Mouse (Mus musculus) limb, embryonic 11.5 days (tissue): Measurements from ENCODE around the gene Mbd6. TPM values are rescaled to one million over a fixed set of nuclear protein-coding genes. Genes with fewer than 3 reads are reported as not detected.
A peak's percentile ranks its signal among the peaks of the same experiment; 100 is the strongest.
"Not testable (repeated sequence)": the region's sequence is repeated elsewhere in the genome, so short reads cannot be mapped to it uniquely, and the experiment has no call there.

ENCODE experiments used
- ATAC-seq: fragments of 200-750 bp; cut with Nextera tagmentation; 2 replicates; pipeline ENCODE4 v1.8.0; 2017; ENCODE audit warnings: low read depth; ENCODE audit not compliant: insufficient number of reproducible peaks, low FRiP score, low TSS enrichment
- DNase-seq: peaks from one replicate; pipeline ENCODE4 v3.0.0-alpha.2; 2015; ENCODE audit warnings: low spot score
- H3K27ac ChIP-seq: fragments of 300-500 bp; sonication (generic); replicated peaks from 2 replicates; pipeline ENCODE4 v1.5.1; 2014; ENCODE audit warnings: low read depth, mild to moderate bottlenecking, low read length
- H3K27me3 ChIP-seq: fragments of 300-500 bp; sonication (generic); 2 replicates; pipeline ENCODE4 v1.6.1; 2014; ENCODE audit warnings: mild to moderate bottlenecking, low read length, mixed read lengths; ENCODE audit not compliant: control insufficient read depth, insufficient read depth
- H3K36me3 ChIP-seq: fragments of 300-500 bp; sonication (generic); 2 replicates; pipeline ENCODE4 v1.6.1; 2014; ENCODE audit warnings: mild to moderate bottlenecking, low read length, moderate library complexity, mixed read lengths; ENCODE audit not compliant: control insufficient read depth, insufficient read depth
- H3K4me1 ChIP-seq: fragments of 300-500 bp; sonication (generic); 2 replicates; pipeline ENCODE4 v1.6.1; 2014; ENCODE audit warnings: low read length, mixed read lengths; ENCODE audit not compliant: control insufficient read depth, insufficient read depth
- H3K4me2 ChIP-seq: fragments of 300-500 bp; sonication (generic); 2 replicates; pipeline ENCODE4 v1.6.1; 2014; ENCODE audit warnings: low read depth, mild to moderate bottlenecking, moderate library complexity; ENCODE audit not compliant: severe bottlenecking
- H3K4me3 ChIP-seq: fragments of 300-500 bp; sonication (generic); 2 replicates; pipeline ENCODE4 v1.5.1; 2014; ENCODE audit warnings: low read depth, low read length
- H3K9ac ChIP-seq: fragments of 300-500 bp; sonication (generic); 2 replicates; pipeline ENCODE4 v1.6.1; 2014; ENCODE audit warnings: mild to moderate bottlenecking, low read length
- H3K9me3 ChIP-seq: fragments of 300-500 bp; sonication (generic); 2 replicates; pipeline ENCODE4 v1.6.1; 2016; ENCODE audit warnings: low read length; ENCODE audit not compliant: control insufficient read depth
- WGBS: fragments of 180-500 bp; shearing (Covaris S2); extraction: QIAGEN DNeasy Blood & Tissue Kit; methylation state at CpG from one replicate; pipeline ENCODE4 v1.1.7; 2014; 5-methylcytosine and 5-hydroxymethylcytosine counted together
- polyA plus RNA-seq: library from polyadenylated mRNA; unstranded; fragments of >200 nt; fragmentation: Nextera tagmentation; extraction: Ambion mirVana; gene quantifications from 2 replicates; pipeline ENCODE4 v1.2.1, GENCODE M21; 2014

Mbd6 gene
- polyA plus RNA-seq, 1 experiment from 2014 or later, result 17.2 TPM

DNA sequence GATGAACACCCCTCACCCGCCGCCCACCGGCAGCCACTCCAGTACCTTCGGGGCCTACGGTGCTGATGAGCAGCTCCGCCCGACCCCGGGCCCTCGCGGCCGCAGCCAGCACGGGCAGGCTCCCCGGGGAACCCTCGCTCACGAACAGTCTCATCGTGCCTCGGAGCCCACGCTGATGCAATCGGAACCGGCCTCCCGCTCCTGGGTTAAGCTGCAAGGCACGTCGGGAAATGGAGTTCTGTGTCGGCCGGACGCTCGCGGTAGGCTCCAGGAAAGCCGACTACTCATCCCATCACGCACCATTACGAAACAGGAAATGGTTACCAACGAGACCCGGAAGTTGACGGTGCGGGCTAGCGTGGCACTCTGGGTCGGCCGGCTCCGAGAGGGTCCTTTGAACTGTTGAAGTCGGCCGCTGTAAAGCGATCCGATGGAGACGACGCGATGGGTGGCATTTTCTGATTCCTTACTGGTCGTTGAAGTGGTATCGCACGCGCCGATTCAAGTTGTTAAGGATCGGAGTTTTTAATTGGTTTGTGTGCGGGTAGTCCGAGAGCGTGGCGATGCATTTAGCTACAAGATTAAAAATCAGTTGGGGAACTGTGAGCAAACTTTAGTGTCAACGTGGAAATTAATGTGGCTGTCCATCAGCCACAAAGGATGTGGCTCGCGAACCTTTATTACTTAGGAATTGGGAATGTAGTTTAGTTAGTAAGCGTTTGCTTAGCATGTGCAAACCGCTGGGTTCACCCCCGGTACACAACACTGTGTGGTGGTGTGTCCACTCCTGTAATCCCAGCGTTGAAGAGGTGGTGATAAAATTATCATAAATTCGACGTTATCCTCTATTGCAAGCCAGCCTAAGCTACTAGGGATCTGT, 22.9 kb upstream of the Mbd6 start, which contains the start of gene Mars:
Gene Mars, minus strand, starts transcription at position 311 of the 880 bp plus-strand sequence.
- ATAC-seq (peak; percentile 94), DNase-seq (peak; percentile 94)
- H3K27ac ChIP-seq, result no peak within 1 kb of the TSS
- WGBS, result under 1% methylated on average over 65 of the region's 65 CpGs
- peak within 1 kb of the TSS; percentile 74 for H3K4me2 ChIP-seq
- H3K4me1 ChIP-seq, result peaks cover 6% of the 10 kb centered on the region; the same call in 1 of the 2 replicates
- no peaks in the 10 kb centered on the region for H3K9me3 ChIP-seq
- no peaks in the 10 kb centered on the region for H3K27me3 ChIP-seq
- H3K4me3 ChIP-seq, result peak within 1 kb of the TSS; percentile 69
- H3K36me3 ChIP-seq, result peaks cover 13% of the 10 kb centered on the region
- peak within 1 kb of the TSS; percentile 71 for H3K9ac ChIP-seq

DNA sequence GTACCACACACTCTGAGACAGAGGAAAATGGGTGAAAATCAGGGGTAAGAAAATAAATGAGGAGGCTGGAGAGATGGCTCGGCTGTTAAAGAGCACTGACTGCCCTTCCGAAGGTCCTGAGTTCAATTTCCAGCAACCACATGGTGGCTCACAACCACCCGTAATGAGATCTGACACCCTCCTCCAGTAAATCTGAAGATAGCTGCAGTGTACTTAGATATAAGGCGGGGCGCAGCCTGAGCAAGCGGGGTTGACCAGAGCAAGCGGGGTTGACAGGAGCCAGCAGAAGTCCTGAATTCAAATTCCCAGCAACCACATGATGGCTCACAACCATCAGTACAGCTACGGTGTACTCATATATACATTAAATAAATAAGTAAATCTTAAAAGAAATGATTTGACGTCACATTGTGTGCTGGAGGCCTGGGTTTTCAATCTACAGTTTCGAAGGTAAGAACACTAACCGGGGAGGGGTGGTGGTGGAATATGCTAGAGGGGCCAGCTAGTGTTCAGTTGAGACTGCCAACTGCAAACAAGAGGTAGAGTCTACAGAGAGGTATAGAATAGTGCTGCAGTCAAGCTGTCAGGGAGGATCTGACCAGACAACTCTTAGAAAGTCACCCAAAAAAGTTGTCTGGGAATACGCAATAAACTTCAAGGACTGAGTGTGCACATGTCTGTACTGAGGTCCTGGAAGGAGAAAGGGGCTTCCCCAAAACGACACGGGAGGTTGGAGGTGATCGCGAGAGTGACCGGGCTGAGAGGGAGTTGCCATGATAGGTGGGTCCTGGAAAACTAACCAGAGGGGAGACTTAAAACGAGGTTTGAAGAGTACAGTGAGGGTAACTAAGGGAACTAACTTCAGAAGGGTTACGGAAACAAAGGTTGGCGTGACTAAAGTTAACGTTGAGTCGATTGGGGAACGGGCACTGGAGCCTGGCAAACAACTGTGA, 22.0 kb upstream of the Mbd6 start:
- Histone ChIP-seq H3K4me1 (peaks cover 6% of the 10 kb centered on the region; the same call in 1 of the 2 replicates), H3K4me3 (peak overlapping the region; percentile 69), H3K27ac (no peak overlapping the region), H3K9ac (peak overlapping the region; percentile 71), H3K27me3 (no peaks in the 10 kb centered on the region), H3K4me2 (peak overlapping the region; percentile 66), H3K9me3 (no peaks in the 10 kb centered on the region), H3K36me3 (peaks cover 16% of the 10 kb centered on the region)
- peak; percentile 70 for DNase-seq
- 38% methylated on average over 23 of the region's 23 CpGs for WGBS
- peak; percentile 41; the same call in 1 of the 2 replicates for ATAC-seq

DNA sequence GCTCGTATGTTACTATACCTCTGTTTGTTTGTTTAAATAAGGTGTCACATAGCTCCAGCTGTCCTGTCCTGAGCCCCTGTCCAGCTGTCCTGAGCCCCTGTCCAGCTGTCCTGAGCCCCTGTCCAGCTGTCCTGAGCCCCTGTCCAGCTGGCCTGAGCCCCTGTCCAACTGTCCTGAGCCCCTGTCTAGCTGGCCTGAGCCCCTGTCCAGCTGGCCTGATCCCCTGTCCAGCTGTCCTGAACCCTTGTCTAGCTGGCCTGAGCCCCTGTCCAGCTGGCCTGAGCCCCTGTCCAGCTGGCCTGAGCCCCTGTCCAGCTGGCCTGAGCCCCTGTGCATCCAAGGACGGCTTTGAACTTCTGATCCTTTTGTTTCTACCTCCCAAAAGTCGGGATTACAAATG, 20.3 kb upstream of the Mbd6 start:
- H3K4me2 ChIP-seq, H3K27me3 ChIP-seq, H3K4me1 ChIP-seq, H3K4me3 ChIP-seq, H3K9me3 ChIP-seq, ATAC-seq, DNase-seq, H3K9ac ChIP-seq, H3K27ac ChIP-seq: not testable (repeated sequence)
- H3K36me3 ChIP-seq, result peaks cover 28% of the 10 kb centered on the region
- 89% methylated on average over 3 of the region's 3 CpGs for WGBS

DNA sequence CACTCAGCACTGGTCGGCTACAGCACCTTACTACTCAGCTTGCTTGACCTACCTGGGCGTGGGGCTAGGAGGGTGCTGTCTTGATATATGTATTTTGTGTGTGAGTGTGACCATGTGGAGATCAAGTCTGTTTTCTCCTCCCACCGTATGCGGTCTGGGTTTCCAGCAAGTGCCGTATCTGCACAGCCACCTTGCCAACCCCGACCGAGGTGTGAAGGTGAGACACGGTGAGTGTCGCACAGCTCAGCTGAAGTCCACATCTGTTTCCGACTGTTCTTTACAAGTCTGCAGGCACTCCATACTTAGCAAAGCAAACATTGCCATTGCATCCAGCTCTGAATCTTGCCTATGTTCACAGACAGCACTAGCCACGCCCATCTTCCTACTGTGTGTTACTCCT, 14.3 kb upstream of the Mbd6 start:
- Histone ChIP-seq H3K27ac (no peak overlapping the region), H3K4me2 (no peak overlapping the region), H3K4me3 (no peak overlapping the region), H3K4me1 (no peaks in the 10 kb centered on the region), H3K27me3 (no peaks in the 10 kb centered on the region), H3K9ac (no peak overlapping the region), H3K9me3 (no peaks in the 10 kb centered on the region), H3K36me3 (peaks cover 61% of the 10 kb centered on the region)
- 95% methylated on average over 11 of the region's 11 CpGs for WGBS
- no peak for DNase-seq
- no peak for ATAC-seq

DNA sequence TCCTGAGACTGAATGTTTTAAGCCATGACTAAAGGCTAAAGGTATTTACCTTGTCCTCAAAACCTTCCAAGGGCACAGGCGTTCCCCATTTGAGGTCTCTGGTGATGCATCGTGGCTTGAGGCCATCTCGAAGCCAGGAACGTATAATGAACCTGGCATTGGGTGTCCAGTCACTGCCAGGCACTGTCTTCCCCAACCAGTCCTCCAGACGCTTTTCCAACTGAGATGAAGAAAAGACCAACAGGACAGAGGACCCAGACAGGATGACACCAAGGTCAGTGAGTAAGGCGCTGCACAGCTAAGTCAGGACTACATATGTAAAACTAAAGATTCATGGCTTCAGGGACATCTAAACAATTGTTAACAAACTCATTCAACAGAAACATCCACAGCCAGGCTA, 11.5 kb upstream of the Mbd6 start:
- H3K36me3 ChIP-seq, result peaks cover 65% of the 10 kb centered on the region

DNA sequence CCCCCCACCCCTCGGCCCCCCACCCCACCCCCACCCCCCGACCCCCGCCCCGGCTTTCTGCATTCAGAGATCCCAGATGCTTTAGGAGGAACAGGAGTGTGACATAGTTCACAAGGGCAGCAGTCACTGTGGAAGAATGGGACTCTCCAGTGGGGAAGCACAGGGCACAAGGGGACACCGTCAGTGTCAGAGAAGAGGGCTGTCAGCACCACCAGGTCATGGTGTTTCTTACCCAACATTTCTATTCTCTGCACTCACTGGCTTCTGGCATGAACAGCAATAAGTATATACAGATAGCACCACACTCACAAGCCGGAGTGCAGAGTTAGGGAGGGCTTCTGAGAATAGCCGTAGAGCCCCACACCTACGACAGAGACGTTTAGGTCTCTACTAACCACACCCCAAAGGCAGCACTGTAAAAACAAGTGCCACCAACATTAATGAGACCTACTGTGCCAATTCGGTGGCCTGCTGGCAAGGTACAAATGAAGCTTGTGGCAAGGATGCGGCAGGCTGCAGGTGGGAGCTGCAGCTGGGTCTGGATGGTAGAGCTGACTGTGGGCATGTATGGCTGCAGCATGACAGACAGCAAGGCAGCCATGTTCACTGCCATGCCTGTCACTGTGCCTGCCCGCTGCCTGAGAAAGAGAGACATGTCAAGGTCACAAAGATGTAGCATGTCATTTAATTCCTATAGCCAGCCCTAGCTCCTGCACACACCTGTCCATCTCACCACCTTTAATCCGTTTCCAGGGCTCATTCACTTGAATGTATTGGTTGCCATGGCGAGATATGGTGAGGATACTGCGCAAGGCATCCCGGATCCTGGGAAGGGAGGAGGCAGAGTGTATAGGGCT, 8.4 kb upstream of the Mbd6 start:
- H3K4me1 ChIP-seq, result peaks cover 2% of the 10 kb centered on the region; the same call in 1 of the 2 replicates
- peaks cover 59% of the 10 kb centered on the region for H3K36me3 ChIP-seq
- no peaks in the 10 kb centered on the region for H3K9me3 ChIP-seq
- no peak for DNase-seq
- 91% methylated on average over 16 of the region's 16 CpGs for WGBS
- no peak overlapping the region for H3K9ac ChIP-seq
- no peaks in the 10 kb centered on the region for H3K27me3 ChIP-seq
- H3K27ac ChIP-seq, result no peak overlapping the region
- no peak overlapping the region for H3K4me2 ChIP-seq
- no peak for ATAC-seq
- H3K4me3 ChIP-seq, result no peak overlapping the region

More for the DNA sequence above, 11.5 kb upstream of the Mbd6 start:
- no peak for ATAC-seq
- Histone ChIP-seq H3K4me3 (no peak overlapping the region), H3K9ac (no peak overlapping the region), H3K4me2 (no peak overlapping the region), H3K27me3 (no peaks in the 10 kb centered on the region), H3K4me1 (no peaks in the 10 kb centered on the region), H3K27ac (no peak overlapping the region), H3K9me3 (no peaks in the 10 kb centered on the region)
- WGBS, result 94% methylated on average over 6 of the region's 6 CpGs
- no peak for DNase-seq

DNA sequence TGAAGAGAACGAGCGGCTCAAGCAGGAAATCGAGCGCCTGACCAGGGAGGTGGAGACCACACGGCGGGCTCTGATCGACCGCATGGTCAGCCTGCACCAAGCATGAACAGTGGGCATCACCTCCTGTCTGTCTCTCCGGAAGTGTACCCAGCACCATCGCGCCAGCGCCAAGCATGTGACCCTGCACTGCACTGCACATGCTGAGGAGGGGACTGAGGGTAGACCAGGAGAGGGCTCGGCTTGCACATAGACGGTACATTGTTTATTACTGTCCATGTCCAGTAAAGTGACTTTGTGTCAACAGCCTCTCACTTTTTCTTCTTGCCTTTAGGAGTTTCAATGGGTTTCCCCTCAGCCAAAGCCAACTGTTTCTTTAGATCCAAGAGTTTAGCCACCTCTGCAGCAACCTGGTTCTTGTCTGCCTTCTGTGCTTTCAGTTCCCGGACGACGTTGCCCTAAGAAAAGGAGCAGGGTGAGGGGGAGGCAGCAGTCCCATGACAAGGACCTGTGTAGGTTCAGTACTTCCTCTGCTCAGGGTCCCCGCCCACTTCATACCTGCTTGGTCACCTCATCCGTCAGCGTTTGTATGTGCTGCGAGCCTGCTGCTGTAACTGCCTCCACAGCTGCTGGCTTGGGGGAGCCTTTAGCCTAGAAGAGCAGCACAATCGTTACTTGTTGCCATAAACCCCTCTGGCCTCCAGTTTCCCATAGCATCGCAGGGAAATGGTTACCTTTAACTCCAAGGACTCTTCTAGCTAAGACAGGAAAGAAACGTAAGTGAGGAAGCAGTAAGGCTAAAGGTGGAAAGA, 7.4 kb upstream of the Mbd6 start:
- no peak overlapping the region for H3K27ac ChIP-seq
- H3K4me1 ChIP-seq, result peaks cover 7% of the 10 kb centered on the region
- no peak overlapping the region for H3K4me3 ChIP-seq
- 94% methylated on average over 24 of the region's 24 CpGs for WGBS
- H3K9ac ChIP-seq, result no peak overlapping the region
- H3K27me3 ChIP-seq, result no peaks in the 10 kb centered on the region
- DNase-seq (no peak), ATAC-seq (no peak)
- no peaks in the 10 kb centered on the region for H3K9me3 ChIP-seq
- H3K36me3 ChIP-seq, result peaks cover 50% of the 10 kb centered on the region
- no peak overlapping the region for H3K4me2 ChIP-seq
